Mouse (Mus musculus) spleen, adult 18-20 months (tissue): Measurements from ENCODE around the gene Mllt6.
"Not testable (repeated sequence)": the region's sequence is repeated elsewhere in the genome, so short reads cannot be mapped to it uniquely, and the experiment has no call there.

Experiments
- DNase-seq, 2 experiments: peaks; one replicate each; pipeline ENCODE4 v3.0.0; 2022; ENCODE audit warnings: mixed read lengths in 2 of 2

Gene Mllt6

DNA sequence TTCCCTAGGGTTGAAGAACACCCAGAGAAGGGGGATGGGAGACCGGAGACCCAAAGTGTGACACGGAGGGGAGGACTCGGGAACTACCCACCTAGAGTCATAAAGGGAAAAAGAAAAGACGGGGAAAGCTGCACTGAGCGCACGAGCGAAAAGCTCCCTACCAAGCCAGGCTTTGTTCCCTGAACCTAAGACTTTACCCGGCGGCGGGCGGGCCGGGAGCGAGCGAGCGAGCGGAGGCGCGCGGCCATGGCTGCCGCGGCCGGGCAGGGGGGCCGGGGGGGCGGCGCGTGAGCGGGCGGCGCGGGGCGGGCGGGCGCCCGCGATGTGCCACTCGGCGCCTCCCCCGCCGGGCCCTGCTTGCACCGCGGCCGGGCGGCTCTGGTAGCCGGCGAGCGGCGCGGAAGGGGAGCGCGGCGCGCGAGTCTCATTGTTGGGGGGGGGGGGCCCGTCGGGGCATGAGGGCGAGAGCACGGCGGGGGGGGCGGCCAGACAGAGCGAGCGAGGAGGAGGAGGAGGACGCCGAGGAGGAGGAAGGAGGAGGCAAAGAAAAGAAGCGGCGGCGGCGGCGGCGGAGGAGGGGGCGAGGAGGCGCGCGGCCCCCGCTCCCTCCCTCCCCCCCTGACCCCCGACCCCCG, at the start of gene Mllt6:
TSS of gene Mllt6 (plus strand) at position 522 of the 635 bp plus-strand sequence.
- DNase-seq, result peak; percentile 54 to 71

DNA sequence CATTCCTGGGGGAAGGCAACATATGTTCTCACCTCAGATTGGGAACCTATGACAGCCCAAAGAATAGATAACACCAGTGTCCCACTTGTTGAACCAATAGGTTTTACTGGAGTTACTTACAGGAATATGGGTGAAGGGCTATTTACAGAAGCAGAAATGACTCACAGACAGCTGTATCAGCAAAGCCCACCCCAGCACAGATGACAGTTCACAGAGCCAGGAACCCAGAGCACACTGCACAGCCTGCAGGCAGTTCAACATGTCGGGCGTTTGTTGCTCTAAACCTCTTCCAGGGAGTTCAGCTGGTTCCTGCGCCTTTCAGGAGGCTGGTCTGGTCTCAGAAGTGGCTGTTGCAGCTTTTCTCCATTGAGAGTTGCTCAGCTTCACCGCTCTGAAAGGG, 47.9 kb upstream of the Mllt6 start:
- DNase-seq, result no peak

DNA sequence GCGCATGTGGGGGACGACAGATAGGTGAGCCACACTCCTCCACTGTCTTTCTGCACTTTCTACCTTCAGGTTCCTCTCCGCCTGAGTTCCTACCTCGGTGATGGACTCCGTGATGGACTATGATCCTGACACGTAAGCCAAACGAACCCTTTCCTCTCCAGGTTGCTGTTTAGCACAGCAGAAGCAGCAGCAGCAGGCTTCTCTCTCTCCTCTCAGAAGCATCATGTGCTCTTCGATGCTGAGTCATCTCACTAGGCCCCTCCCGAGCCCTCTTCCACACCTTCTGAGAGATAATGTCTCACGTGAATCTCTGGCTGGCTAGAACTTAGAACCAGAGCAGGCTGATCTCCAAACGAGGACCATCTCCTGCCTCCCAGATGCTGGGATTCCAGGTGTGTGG, 44.8 kb upstream of the Mllt6 start:
- DNase-seq, result no peak

DNA sequence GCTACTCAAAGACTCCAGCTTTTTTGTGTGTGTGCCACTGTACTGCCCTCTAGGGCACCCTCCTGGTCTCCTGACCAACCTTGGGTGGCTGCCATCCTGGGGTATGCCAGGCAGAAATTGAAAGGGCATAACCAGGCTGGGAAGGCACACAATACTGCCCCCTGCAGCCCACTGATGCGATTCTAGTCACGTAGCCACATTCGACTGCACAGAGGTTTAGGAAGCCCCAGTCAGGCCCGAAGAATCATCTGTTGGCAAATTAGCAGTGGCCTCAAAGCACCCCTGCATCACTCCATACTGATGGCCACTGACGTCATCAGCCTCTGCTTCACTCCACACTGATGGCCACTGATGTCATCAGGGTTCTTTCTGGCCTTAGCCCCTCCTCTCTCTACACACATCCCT, 43.8 kb upstream of the Mllt6 start:
- DNase-seq, result no peak

DNA sequence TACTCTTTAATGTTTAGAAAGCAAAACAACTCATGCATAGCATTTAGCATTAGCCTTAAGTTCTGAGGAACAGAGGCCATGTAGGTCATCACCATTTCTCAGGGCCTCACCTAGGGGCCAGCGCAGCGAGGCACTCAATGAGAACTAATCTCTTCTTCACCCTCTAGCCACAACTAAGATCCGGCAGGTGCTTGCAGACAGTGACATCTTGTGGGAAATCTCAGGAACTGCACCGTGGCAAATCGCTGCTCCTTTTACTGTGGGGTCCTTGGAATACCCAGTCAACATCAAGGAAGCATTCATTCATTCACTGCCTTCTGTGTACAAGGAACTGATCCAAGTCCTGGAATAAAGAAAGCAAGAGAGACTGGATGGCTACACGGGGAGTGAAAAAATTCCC, 40.8 kb upstream of the Mllt6 start:
- peak; percentile 35 to 53 for DNase-seq

DNA sequence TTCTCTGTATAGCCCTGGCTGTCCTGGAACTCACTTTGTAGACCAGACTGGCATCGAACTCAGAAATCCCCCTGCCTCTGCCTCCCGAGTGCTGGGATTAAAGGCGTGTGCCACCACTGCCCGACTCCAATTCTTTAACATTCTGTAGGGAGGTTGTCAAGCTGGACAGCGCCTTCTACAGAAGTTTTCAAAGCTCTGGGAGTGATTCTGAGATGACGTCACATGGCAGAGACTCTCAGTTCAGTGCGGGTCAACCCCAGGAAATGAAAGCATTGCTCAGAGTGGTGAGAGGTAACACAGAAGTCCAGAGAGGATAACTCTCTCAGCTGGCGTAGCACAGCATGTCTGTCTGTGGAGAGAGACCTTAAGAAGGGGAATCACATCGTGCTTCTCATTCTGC, 40.0 kb upstream of the Mllt6 start:
- DNase-seq, result no peak

DNA sequence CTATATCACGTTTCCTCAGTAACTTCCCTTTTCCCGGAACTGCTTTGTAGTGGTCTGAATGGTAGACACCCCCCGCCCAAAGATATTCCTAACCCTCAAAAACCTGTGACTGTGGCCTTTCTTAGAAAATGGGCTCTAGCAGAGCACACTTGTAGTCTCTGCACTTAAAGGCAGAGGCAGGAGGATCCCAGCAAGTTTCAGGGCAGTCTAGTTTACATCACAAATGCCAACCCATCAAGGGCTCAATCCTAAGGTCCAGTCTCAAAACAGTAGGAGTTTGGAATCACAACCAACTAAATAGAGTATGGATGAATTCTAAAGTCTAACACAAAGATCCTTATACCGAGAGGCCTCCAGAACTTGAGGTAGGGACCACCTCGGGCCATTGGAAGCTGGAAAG, 37.7 kb upstream of the Mllt6 start:
- no peak for DNase-seq

DNA sequence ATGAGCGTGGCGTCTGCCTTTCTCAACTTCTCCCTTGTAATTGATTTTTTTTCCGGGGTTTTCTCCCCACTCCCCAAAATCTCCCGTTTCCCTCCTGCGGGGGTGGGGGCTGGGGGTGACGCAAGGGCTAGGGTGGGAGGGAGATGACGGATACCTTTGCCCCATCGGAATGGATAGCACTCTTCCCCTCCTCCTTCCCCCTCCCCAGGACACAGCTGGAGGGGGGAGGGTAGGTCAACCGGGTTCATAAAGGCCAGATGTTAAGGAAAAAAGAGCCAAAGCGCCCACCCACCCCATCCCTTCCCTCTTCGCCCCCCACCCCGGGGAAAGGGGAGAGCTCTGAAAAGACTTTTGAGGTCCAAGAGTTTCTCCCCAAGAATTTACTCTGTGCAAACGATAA, 36.8 kb upstream of the Mllt6 start:
- DNase-seq, result no peak

DNA sequence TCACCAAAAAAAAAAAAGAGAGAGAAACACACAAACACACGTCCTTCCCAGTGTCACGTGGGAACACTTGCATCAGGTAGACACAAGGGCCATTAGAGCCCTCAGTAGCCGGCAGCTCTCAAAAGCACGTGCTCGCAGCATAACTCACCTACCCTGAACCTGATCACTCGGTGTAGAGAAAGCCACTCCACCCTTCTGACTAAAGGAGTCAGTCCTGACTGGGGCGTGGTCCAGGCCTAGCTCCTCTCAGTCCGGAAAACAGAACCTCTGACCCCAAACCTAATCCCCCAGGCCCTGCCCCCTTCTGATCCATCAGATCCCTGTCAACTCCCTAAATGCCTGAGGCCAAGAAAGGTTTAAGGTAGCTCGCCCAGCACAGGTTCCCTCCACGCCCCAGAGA, 36.4 kb upstream of the Mllt6 start:
- DNase-seq, result no peak

DNA sequence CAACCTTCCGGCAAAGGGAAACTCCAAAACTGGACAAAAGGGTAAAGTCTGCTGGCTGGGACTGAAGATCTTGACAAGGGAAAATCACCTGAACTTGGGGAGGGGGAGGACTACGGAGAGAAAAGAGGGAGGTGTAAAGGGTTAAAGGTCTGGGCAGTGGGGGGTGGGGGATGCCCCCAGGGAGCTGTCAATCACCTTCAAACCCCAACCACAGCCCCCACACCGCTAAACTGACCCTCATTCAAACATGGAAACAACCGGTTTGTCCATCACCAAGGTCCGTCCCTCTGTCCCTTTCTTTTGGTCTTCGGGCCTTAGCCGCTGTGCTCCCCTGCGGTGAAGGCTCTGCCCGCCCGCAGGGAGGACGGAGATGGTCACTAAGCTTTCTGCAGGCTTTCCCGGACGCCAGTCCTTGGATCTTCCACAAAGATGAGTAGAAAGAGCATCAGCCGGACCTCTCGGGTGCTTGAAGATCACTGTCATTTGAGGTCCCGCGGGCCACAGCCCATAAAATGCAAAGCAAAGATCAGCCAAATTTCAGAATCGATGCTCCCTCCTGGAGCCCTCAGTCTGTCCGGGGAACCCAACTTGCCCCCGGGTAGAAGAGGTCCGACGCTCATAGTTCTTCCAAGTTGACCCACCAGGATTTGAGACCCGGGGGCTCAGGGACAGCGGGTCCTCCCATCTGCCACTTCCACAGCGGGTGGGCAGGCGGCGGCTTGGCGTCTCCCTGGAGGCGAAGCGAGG, 35.5 kb upstream of the Mllt6 start:
- no peak for DNase-seq

DNA sequence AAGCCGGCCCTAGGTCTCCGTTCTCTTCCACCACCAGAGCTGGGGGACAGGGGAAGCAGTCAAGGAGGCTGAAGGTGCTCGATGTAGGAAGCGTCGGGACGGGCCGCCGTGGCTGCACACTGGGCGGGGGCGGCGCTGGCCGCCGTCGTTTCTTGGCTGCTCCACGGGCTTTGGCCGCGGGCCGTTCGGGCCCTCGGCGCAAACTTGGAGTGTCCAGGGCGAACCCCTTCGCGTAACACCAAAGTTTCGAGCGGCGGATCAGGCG, 35.0 kb upstream of the Mllt6 start:
- DNase-seq, result no peak

DNA sequence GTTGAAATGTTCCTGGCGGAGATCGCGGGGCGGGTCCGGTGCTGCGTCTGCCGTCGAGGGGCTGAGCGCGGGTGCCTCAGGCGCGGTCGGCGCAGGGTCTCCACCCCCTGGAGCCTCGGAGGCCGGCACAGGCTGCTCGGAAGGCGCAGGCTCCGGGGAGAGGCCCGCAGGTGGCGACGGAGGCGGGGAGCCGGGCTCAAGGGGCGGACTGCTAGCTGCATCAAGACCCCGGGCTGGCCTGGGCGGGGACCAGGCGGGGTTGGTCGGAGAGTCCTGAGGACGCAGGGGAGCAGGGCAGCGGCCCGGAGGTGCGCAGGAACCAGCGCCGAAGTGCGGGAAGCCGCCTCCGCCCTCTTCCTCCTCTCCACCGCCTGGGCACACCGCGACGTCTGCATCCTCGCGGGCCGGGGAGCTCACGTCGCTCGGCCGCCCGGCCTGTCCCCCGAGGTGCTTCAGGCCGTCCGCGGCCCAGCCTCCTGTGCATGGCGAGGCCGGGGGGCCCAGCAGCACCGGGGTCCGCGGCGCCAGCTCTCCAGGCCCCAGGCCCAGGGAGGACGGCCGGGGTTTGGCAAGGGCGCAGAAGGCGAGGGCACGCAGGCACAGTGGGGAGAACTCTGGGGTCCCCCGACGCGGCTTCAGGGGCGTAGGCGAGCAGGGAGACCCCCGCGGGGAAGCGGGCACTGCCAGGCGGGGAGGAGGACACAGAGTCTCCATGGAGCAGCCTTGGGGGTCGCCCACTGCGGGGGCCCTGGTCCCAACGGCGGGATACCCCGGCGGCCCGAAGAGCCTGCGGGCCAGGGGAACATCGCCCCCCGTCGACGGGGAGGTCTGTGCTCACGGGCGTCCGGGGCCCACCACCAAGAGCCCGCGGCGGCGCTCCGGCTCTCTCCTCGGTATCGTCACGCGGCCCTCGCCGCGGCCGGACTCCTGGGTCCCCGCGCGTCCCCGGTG, 34.4 kb upstream of the Mllt6 start:
- peak in 1 of 2 experiments; percentile 31 for DNase-seq

DNA sequence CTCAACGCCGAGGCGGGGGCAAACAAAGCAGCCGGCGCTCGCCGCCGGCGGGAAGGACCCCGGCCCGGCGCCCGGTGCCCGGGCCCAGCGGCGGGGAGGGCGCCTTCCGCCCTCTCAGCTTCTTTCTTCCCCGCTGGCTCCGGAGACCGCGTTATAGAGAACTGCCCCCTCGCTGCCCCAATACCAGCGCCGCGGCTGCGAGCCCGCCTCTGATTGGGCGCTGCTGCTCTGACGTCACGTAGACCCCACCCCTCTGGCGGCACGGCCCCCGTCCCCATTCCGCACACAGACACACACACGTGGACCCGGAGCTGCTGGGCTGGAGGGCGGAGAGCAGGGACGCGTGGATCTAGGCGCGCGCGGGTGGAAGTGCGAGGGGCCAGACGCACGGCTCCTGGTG, 33.6 kb upstream of the Mllt6 start, which contains the start of gene Epop:
TSS of gene Epop (minus strand) at position 127 of the 400 bp plus-strand sequence.
- peak; percentile 84 to 85 for DNase-seq

DNA sequence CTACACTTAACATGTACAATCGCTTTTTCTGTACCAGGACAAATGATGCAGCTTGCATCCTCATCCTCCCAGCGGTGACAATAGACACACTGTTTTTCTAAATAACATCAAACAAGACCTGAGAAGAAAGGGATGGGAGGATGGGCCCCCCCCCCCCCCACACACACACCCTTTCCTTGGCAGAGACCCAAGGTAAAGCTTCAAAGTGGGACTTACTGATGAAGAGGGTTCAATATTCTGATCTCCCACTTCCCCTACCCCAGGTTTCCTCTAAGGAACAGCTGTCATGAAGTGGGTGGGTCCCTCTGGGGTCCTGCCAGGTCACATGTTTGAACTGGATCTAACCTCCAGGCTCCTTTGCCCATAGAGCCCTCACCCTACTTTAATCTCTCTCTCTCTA, 32.2 kb upstream of the Mllt6 start:
- DNase-seq, result no peak

DNA sequence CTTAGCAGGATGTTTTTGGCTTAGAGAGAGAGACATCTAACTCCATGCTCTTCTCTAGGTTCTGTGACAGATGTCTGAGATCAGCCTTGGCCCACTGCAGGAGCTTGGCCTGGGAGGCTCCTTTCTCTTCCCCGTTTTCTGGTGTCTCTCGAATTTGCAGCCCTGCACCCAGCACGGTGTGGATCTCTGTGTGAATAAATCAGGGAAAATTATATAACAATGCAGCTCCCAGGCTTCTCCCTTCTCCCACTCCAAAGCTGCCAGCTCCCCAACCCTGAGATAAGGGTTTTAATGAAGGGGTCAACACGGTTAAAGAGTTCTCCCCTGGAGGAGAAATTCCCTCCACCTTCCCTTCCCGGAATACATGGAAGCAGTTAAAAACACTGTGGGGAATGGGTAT, 31.7 kb upstream of the Mllt6 start:
- DNase-seq, result no peak

DNA sequence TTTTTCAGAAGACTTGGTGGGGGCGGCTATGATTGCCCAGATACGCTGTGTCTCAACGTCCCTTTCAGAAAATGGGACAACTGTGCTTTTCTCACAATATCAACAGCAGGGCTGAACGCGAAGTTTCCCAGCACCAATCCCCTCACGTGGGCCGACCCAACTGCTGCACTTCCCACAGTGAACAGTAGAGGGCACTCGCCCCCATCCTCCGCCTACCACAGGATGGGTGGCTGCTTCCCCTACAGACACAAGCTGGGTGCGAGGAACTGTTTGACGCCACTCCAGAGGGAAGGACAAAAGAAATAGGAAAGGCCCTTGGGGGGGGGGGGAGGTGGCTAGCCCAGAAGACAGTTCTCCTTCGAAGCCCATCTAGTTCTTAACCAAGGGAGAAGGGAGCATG, 31.3 kb upstream of the Mllt6 start:
- peak; percentile 63 to 86 for DNase-seq

DNA sequence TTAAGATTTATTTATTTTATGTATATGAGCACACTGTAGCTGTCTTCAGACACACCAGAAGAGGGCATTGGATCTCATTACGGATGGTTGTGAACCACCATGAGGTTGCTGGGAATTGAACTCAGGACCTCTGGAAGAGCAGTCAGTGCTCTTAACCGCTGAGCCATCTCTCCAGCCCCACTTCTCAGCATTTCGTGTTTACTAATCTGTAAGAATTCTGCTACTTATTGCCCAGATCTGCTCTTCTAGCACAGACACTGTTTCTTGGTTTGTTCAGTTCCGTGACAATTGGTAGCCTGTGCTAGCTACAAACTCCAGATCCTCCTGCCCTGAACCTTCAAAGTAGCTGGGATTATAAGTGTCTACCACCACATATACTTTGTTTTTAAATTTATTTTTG, 30.8 kb upstream of the Mllt6 start:
- not testable (repeated sequence) for DNase-seq

DNA sequence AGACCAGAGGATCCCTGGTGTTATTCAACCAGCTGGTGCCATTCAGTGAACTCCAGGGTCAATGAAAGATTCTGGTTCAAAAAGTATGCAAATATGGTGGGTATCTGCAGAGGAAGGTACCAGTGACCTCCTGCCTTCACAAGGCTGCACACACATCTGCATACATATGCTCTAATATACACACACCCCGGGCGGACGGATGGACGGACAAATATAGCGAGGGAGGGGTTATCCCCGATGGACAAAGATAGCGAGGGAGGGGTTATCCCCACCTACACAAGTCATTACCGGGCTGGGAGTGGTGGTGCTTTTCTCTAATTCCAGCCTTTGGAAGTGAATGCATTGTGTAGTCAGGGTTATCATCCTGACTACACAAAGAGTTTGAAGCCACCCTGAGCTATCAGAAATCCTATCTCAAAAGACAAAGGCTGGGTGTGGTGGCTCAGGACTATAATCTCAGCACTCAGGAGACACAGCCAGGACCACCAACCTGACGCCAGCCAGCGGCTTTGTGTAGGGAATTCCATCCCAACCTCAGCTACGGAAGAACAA, 27.7 kb upstream of the Mllt6 start:
- no peak for DNase-seq

DNA sequence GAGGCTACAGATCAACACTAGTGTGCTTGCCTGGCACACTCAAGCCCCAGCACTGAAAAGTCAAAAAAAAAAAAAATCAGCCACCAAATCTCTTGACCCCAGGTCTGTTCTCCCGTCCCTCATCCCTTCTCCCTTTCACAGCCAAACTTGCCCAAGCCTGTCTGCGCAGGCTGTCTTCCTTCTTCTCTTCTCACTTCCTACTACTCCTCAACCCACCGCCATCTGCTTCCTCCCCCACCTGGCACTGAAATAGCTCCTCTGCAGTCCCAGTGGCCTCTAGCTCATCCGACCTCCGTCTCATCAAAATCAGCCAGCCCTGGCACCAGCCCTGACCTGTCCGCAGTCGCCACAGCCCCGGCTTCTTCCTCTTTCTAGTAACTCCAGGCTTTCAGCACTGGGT, 21.5 kb upstream of the Mllt6 start:
- DNase-seq, result no peak

DNA sequence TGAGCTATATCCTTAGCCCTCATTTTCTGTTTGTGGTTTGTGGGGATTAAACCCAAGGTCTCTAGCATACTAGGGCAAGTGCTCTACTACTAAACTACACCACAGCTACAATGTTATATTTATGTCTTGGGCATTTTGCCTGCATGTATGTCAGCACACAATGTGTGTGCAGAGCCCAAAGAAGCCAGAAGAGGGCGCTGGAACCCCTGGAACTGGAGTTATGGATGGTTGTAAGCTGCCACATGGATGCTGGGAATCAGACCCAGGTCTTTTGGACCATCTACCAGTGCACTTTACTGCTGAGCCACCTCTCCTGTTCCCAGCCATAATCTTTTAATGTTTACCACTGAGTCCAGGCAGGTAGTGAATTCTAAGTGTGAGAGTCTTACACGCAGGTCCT, 20.5 kb upstream of the Mllt6 start:
- no peak for DNase-seq

DNA sequence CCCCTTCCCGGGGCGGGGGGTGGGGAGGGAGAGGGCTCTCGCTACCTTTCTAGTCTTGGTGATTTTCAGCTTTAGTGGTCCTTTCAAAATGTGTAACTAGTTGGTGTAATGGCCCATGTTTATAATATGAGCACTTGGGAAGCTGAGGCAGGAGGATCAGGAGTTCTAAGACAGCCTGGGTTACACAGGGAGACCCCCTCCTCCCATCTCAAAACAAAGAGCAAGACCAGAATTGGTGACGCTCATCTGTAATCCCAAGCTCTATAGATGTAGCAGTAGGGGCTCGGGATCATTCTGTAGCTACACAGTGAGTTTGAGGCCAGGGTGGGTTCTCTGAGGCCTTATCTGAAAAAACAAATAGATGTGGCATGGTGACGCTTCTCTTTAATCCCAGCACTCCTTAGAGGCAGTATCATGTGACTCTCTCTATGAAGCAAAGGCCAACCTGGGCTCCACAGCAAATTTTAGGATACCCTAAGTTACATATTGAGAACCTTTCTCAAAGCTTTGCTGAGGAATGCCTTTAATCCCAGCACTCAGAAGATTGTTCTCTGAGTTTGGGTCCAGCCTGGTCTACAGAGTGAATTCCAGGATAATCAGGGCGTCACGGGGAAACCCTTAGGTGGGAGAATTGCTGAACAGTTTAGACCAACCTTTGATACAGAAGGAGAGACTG, 19.7 kb upstream of the Mllt6 start:
- no peak for DNase-seq

DNA sequence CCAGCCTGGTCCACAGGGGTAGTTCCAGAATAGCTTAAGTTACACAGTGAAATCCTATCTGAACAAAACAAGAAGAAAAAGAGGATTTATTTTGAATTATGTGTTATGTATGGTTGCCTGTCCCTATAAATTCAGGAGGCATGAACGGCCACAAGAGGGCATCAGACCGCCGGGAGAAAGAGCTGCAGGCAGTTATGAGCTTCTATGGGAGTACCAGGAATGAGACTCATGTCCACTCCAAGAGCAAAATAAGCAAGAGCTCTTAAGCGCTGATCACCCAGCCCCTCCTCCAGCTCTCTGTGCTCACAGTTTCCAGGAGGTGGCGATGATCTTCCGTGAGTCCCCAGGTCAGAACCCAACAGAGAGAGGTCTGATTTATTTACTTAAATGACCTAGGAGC, 18.4 kb upstream of the Mllt6 start:
- peak; percentile 59 to 81 for DNase-seq

DNA sequence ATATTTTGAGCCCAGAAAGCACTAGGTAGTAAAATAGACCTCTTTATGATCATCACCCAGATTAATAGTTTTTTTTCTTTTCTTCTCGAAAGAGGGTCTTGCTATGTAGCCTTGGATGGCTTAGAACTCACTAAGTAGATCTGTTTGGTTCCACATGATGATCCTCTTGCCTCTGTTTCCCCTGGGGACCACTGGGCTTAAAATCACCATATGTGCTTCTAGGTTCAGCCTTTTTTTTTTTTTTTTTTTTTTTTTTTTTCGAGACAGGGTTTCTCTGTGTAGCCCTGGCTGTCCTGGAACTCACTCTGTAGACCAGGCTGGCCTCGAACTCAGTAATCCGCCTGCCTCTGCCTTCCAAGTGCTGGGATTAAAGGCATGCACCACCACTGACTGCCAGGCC, 14.7 kb upstream of the Mllt6 start:
- DNase-seq, result not testable (repeated sequence)
